Mouse (Mus musculus) gastrocnemius, postnatal 4 days (tissue): ENCODE results near the gene Gm36028. TPM values are rescaled to one million over a fixed set of nuclear protein-coding genes. Genes with fewer than 3 reads are reported as not detected.

Experiments used
- DNase-seq, 2 experiments: peaks; one replicate each; pipeline ENCODE4 v3.0.0; 2021 to 2022; ENCODE audit warnings: low spot score in 2 of 2, mixed read lengths in 2 of 2
- long read RNA-seq, 2 experiments: library from polyadenylated mRNA; stranded (forward); transcript quantifications; one replicate each; pipeline ENCODE4 v2.0.0; 2021
- total RNA-seq, 2 experiments: library from RNA; stranded (reverse); gene quantifications; 2 replicates each; pipeline ENCODE4 v1.2.3; 2021

Gene Gm36028
- total RNA-seq = not detected
- long read RNA-seq, experiment 1 = 0 reads
- long read RNA-seq, experiment 2 = 0 reads

DNA sequence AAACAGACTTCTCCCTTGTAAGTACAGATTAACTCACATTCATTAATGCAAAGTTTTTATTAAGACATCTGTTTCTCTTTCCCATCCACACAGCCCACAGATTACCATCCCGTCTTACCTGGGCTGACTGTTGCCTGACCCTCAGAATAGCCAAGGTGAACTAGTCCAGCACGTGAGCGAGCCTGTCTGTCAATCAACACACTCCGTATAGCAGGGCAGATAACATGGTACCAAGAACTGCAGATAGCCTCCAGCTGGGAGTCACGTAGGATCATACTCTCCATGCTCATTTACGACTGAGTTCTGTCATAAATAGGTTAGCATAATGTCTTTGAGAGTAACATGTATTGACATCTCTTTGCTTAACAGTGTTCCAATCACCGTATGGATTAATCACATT lies at the start of gene Gm36028:
Gm36028 (minus strand) TSS at position 118 of the 400 bp plus-strand sequence.
- no peak for DNase-seq

GRCm38 (mm10) chr16:37906456-37906855 lies 45.5 kb upstream of the Gm36028 start:
- DNase-seq = no peak

DNA sequence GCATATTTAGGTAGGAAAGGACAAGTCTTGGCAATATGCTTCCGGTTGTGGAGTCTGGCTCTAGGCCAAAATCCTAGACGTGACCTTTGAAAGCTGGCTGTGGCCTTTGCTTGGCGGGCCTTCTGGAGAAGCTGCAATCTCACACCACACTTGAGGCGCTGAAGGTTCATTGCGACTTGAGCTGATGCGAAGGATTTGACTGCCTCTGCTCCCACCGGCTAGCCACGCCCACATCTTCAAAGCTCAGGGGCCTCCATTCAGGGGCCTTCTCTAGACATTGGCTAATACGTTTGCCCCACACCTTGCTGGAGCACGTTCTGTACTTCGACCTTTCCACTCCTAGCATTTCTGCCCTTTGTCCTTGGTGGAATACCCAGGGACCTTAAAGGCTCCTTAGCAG lies 40.4 kb upstream of the Gm36028 start:
- no peak for DNase-seq

GRCm38 (mm10) chr16:37899357-37899756 lies 38.4 kb upstream of the Gm36028 start:
- no peak for DNase-seq

DNA sequence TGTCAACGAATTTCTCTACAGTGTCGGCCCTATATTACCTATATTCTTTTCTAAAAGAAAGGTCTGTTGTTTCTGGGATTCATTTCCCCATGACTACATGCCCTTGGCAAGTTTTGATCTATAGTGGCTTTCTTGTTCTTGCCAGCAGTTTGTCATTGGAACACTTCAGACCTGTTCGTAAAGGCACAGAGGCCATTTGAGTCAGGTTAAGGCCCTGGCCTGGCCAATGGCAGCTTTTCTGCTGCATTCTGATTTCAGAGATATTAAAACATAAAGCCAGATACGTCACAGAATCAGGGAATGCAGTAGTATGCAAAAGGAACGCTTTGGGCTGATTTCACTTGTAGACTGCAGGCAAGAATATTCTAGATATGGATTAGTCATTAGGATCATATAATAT lies 37.8 kb upstream of the Gm36028 start:
- DNase-seq = no peak

- no peak for DNase-seq
These were observed 33.0 kb upstream of the Gm36028 start for GRCm38 (mm10) chr16:37893942-37894341.

GRCm38 (mm10) chr16:37893381-37893780 lies 32.4 kb upstream of the Gm36028 start:
- no peak for DNase-seq

DNA sequence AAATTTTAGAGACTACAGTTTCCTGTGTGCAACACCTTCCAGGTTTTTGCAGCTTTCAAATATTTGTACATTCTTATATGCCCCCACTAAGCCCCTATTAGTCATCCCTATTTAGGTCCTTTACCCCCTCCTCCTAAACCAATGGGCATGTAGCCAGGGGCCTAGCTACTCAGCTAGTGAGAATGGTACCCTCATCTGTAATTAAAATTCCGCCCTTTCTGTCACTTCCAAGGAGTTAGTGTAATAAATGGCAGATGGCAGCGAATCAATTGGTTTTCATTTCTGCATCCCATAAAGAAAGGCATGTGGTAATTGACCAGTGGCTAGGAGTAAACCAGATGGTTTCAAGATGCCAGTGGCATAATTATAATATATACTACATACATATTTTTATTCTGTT lies 31.7 kb upstream of the Gm36028 start:
- DNase-seq = no peak

DNA sequence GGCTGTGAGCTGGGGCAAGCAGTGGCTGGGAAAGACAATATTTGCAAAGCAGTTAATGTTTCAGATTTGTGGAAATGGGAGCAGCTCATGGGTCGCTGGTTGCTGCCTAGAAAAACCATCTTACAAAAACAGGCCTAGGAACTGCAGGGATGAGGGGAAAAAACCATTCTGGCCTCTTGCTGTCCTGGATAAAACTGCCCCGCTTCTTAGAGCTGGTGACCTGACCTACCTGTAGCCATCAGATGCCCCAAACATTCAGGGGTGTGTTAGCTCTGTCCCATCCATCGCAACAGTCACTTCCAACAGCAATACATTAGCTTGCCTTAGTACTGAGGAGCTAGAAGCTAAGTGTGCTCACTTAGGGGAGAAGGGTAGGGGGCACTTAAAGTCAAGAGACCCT lies 28.0 kb upstream of the Gm36028 start:
- DNase-seq = no peak

DNA sequence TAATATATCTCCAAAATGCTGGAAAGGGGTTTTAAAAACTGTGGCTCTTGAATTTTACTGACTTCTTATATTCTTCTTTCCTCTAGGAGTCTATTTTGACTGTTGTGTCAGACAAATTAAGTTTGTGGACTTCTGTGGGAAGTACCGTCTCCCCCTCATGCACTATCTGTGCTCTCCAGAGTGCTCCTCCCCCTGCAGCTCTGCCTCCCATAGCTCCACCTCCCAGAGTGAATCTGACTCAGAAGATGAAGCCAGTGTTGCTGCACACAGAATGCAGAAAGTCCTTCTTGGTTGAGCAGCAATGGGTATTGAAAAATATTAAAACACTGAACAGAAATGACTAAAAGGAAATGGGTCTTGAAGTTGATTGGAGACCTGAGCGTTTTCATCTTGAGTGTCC lies 20.2 kb upstream of the Gm36028 start:
- no peak for DNase-seq

GRCm38 (mm10) chr16:37879750-37880419 lies 18.9 kb upstream of the Gm36028 start:
- no peak for DNase-seq

DNA sequence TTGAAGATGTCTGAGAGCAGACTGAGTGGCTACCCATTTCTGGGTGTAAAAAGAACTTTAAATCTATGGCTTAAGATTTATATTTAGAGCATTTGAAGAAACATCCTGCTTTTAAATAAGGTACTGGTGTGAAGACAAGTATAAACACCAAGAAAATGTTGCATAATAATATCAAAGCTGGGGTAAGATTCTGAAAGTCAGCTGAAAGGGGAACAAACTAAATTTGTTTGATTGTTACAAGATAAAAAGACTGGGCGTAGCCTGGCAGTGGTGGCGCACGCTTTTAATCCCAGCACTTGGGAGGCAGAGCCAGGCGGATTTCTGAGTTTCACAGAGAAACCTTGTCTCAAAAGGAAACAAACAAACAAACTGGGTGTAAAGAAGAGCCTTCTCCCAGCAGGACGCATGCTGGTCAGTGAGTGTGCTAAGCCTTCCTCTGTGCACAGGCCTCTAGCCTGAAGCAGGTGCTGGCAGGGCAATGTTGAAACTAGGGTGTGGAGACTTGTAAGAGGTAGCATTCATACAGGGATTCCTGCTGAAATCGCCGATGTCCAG lies 18.1 kb upstream of the Gm36028 start:
- no peak for DNase-seq

DNA sequence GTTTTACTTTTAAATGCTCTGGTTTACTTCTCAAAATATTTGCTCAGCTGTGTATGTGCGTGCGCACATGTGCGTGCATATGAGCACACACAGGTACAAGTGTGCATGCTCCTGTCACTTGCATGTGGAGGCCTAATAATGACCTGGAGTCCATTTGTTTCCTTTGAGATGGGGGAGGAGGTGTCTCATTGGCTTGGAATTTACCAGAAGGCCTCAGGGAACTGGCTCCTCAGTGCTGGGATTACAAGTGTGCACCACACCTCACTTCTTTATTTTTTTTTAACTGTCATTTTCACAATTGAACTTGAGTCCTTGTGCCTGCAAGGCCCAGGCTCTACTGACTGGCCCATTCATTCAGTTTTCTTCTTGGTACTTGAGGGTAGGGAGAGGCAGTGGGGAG lies 16.5 kb upstream of the Gm36028 start:
- DNase-seq = no peak

DNA sequence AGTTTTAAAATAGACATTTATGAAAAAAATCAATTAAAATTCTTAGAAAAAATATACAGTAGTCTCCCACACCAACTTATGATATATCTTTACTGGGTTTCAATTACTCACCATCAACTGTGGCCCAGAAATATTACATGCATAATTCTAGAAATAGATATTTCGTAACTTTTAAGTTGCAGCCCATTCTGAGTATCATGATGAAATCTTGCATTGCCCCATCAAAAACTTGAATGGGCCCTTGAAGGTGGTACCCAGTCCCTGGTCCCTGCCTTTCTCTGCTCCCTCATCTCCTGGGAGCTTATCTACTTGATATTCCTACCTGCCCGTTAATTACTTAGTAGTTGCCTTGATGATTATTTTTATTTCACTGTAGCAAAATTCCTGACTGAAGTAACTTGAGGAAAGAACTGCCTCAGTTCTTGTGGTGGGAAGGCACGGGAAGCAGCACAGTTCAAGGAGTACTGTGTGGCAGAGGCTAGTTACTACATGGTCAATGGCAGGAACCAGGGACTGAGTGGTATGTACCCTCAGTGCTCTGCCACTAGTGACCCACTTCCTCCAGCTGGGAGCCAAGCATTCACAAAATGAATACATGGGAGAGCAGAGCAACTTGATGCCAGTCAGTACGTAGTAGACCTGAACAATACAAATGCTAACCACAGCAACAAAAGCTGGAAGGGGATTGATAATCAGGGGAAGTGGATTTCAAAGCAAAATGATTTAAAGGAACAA lies 13.7 kb upstream of the Gm36028 start:
- DNase-seq = no peak

- no peak for DNase-seq
These were observed 10.3 kb upstream of the Gm36028 start for GRCm38 (mm10) chr16:37871112-37871715.

GRCm38 (mm10) chr16:37869470-37870231 lies 8.7 kb upstream of the Gm36028 start:
- no peak for DNase-seq

DNA sequence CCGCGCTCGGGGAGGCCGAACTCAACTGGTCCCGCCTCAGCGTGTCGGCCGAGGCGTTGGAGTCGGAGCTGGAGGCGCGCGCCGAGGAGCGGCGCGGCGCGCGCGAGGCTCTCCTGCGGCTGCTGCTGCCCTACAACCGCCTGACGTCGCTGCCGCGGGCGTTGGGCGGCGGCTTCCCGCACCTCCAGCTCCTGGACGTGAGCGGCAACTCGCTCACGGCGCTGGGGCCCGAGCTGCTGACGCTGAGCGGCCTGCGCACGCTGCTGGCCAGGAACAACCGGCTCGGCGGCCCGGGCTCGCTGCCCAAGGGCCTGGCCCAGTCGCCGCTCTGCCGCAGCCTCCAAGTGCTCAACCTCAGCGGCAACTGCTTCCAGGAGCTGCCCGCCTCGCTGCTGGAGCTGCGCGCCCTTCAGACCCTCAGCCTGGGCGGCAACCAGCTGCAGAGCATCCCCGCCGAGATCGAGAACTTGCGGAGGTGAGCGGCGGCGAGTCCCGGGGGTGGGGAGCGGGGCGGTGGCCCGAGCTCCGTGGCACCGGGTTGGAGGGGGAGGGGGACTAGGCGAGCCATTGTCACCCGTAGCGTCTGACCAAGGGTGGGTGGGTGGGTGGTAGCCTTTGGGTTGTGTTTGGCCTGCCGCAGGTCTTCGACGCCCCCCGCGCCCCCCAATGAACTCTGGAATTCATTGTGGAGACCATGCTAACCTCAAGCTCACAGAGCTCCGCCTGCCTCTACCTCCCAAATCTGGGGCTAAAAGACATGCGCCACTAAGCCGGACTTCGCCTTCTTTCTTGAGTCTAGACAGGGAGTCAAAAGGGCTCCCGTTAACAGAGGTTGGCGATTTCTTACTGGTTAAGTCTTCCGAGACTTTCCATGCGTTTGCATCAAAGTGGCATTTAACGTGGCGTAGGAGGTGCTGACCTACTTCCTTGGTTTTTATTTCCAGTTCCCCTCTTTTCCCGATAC lies 7.8 kb upstream of the Gm36028 start:
- peak; percentile 64 to 68 for DNase-seq

DNA sequence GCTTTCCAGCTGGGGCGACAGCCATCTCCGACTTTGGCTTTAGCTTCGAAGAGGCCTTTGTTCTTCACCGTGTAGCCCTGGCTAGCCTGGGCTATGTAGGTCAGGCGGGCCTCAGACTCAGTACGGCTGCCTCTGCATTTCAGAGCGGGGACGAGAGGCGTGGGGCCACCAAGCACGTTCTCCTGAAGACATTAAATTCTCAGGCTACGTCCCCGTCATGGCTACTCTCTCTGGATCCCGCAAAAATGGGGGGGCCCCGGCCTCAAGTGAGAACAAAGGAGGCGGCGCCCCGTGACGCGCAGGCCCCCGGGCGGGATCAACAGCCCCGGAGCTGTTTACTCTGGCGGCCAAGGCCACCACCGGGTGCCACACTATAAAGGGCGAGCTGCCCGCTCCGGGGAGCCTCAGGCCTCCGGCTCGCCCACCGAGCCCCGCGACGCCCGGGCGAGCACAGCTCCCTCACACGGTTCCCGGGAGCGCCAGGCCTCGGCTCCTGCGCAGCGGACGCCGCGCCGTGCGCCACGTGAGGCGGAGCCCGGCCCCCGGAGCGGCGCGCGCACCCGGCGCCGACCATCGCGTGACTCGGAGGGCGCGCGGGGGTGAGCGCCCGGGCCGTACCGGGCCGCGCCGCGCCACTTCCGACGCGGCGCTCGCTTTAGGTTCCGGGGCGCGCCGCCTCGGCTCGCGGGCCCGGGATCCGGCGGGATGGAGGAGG lies 7.0 kb upstream of the Gm36028 start, which contains the start of gene Lrrc58:
Lrrc58 (plus strand) TSS at position 599 of the 715 bp plus-strand sequence.
- DNase-seq = peak; percentile 63 to 86

GRCm38 (mm10) chr16:37865841-37866240 lies 4.9 kb upstream of the Gm36028 start:
- no peak for DNase-seq
